Mouse (Mus musculus) heart, embryonic 10.5 days (tissue): Measurements from ENCODE around the gene Mc3r. TPM values are rescaled to one million over a fixed set of nuclear protein-coding genes. Genes with fewer than 3 reads are reported as not detected.
A peak's percentile ranks its signal among the peaks of the same experiment; 100 is the strongest.

Experiments
- DNase-seq: peaks from one replicate; pipeline ENCODE4 v3.0.0-alpha.2; 2017; ENCODE audit warnings: low spot score
- H3K27ac ChIP-seq: fragments of 300-500 bp; sonication (generic); 2 replicates; pipeline ENCODE4 v1.5.1; 2016; ENCODE audit warnings: mild to moderate bottlenecking
- H3K27me3 ChIP-seq: fragments of 300-500 bp; sonication (generic); 2 replicates; pipeline ENCODE4 v1.6.1; 2016; ENCODE audit warnings: mild to moderate bottlenecking; ENCODE audit not compliant: poor library complexity, insufficient read depth, severe bottlenecking
- H3K36me3 ChIP-seq: fragments of 300-500 bp; sonication (generic); 2 replicates; pipeline ENCODE4 v1.6.1; 2016; ENCODE audit warnings: mild to moderate bottlenecking, moderate library complexity
- H3K4me1 ChIP-seq: fragments of 300-500 bp; sonication (generic); 2 replicates; pipeline ENCODE4 v1.6.1; 2016; ENCODE audit warnings: mild to moderate bottlenecking
- H3K4me3 ChIP-seq: fragments of 300-500 bp; sonication (generic); 2 replicates; pipeline ENCODE4 v1.5.1; 2016; ENCODE audit warnings: mild to moderate bottlenecking, moderate library complexity
- H3K9me3 ChIP-seq: fragments of 300-500 bp; sonication (generic); 2 replicates; pipeline ENCODE4 v1.6.1; 2016; ENCODE audit warnings: mild to moderate bottlenecking, moderate library complexity
- WGBS: fragments of 180-500 bp; shearing (Covaris S2); methylation state at CpG from one replicate; pipeline ENCODE4 v1.1.7; 2016; 5-methylcytosine and 5-hydroxymethylcytosine counted together
- polyA plus RNA-seq: library from polyadenylated mRNA; unstranded; fragments of >200 nt; fragmentation: Nextera tagmentation; extraction: Ambion mirVana; gene quantifications from 2 replicates; pipeline ENCODE4 v1.2.1, GENCODE M21; 2016

Mc3r gene
- polyA plus RNA-seq, 1 experiment from 2014 or later: not detected

- H3K36me3 ChIP-seq: no peaks in the 10 kb centered on the region
- WGBS: 80% methylated on average over 7 of the region's 7 CpGs
- H3K9me3 ChIP-seq: no peaks in the 10 kb centered on the region
- H3K4me3 ChIP-seq: no peak overlapping the region
- H3K4me1 ChIP-seq: peaks cover 21% of the 10 kb centered on the region
- 0 out of 2 replicates have a peak, but pooled peaks cover 7% of the 10 kb centered on the region for H3K27me3 ChIP-seq
- no peak for DNase-seq
- H3K27ac ChIP-seq: peak overlapping the region; percentile 69
Measured at GRCm38 (mm10) chr2:172291025-172291424, 42.7 kb downstream of the Mc3r start.

- H3K27ac ChIP-seq: peak overlapping the region; percentile 69; the same call in 1 of the 2 replicates
- H3K36me3 ChIP-seq: no peaks in the 10 kb centered on the region
- H3K27me3 ChIP-seq: no peaks in the 10 kb centered on the region
- 87% methylated on average over 14 of the region's 14 CpGs for WGBS
- H3K9me3 ChIP-seq: no peaks in the 10 kb centered on the region
- no peak overlapping the region for H3K4me3 ChIP-seq
- peaks cover 21% of the 10 kb centered on the region for H3K4me1 ChIP-seq
- no peak for DNase-seq
Measured at GRCm38 (mm10) chr2:172291755-172292524, 43.6 kb downstream of the Mc3r start.

- WGBS: 78% methylated on average over 14 of the region's 14 CpGs
- no peak for DNase-seq
- Histone ChIP-seq H3K27ac (no peak overlapping the region), H3K4me3 (no peak overlapping the region), H3K4me1 (peaks cover 21% of the 10 kb centered on the region), H3K9me3 (no peaks in the 10 kb centered on the region), H3K36me3 (no peaks in the 10 kb centered on the region), H3K27me3 (no peaks in the 10 kb centered on the region)
Measured at GRCm38 (mm10) chr2:172292525-172293405, 44.5 kb downstream of the Mc3r start.

GRCm38 (mm10) chr2:172298083-172298482 lies 49.8 kb downstream of the Mc3r start:
- Histone ChIP-seq H3K9me3 (no peaks in the 10 kb centered on the region), H3K4me1 (peaks cover 7% of the 10 kb centered on the region), H3K27ac (peak overlapping the region; percentile 47; the same call in 1 of the 2 replicates), H3K4me3 (no peak overlapping the region), H3K36me3 (no peaks in the 10 kb centered on the region), H3K27me3 (no peaks in the 10 kb centered on the region)
- WGBS: 26% methylated on average over 1 of the region's 1 CpGs
- DNase-seq: no peak

GRCm38 (mm10) chr2:172298542-172298941 lies 50.2 kb downstream of the Mc3r start:
- H3K36me3 ChIP-seq: no peaks in the 10 kb centered on the region
- H3K9me3 ChIP-seq: no peaks in the 10 kb centered on the region
- peaks cover 7% of the 10 kb centered on the region for H3K4me1 ChIP-seq
- DNase-seq: no peak
- WGBS: 37% methylated on average over 1 of the region's 1 CpGs
- peak overlapping the region; percentile 47 for H3K27ac ChIP-seq
- H3K4me3 ChIP-seq: no peak overlapping the region
- no peaks in the 10 kb centered on the region for H3K27me3 ChIP-seq

- Histone ChIP-seq H3K4me1 (peaks cover 7% of the 10 kb centered on the region), H3K27ac (peak overlapping the region; percentile 64; the same call in 1 of the 2 replicates), H3K27me3 (no peaks in the 10 kb centered on the region), H3K36me3 (no peaks in the 10 kb centered on the region), H3K9me3 (no peaks in the 10 kb centered on the region), H3K4me3 (no peak overlapping the region)
- 22% methylated on average over 14 of the region's 14 CpGs for WGBS
- no peak for DNase-seq
Measured at GRCm38 (mm10) chr2:172299126-172299921, 51.0 kb downstream of the Mc3r start.

Other genes with a start within 250 kb of the Mc3r start
- 0.35 and 0.51 TPM in 2 replicates for gene Cbln4, start 205.0 kb upstream of the Mc3r start, polyA plus RNA-seq
- 23.3 and 24.9 TPM in 2 replicates for gene Fam210b, start 97.1 kb downstream of the Mc3r start, polyA plus RNA-seq
- 138 and 163 TPM in 2 replicates for gene Aurka, start 122.0 kb downstream of the Mc3r start, polyA plus RNA-seq
- gene Cstf1, start 122.2 kb downstream of the Mc3r start, polyA plus RNA-seq: 44.1 and 48.3 TPM in 2 replicates
- 0.20 and 0.30 TPM in 2 replicates for gene Cass4, start 145.3 kb downstream of the Mc3r start, polyA plus RNA-seq
- 56.0 and 66.0 TPM in 2 replicates for gene Rtf2, start 192.1 kb downstream of the Mc3r start, polyA plus RNA-seq
- 1.4 and 1.8 TPM in 2 replicates for gene Gcnt7, start 210.1 kb downstream of the Mc3r start, polyA plus RNA-seq
- not detected in 2 replicates for gene Fam209, start 224.0 kb downstream of the Mc3r start, polyA plus RNA-seq